Mouse (Mus musculus): ENCODE measurements around the gene Ldb3. TPM values are rescaled to one million over a fixed set of nuclear protein-coding genes. Genes with fewer than 3 reads are reported as not detected.
A peak's percentile ranks its signal among the peaks of the same experiment; 100 is the strongest.

Ldb3 gene
- polyA plus RNA-seq, 1 experiment from 2014 or later = 2.7 TPM

DNA sequence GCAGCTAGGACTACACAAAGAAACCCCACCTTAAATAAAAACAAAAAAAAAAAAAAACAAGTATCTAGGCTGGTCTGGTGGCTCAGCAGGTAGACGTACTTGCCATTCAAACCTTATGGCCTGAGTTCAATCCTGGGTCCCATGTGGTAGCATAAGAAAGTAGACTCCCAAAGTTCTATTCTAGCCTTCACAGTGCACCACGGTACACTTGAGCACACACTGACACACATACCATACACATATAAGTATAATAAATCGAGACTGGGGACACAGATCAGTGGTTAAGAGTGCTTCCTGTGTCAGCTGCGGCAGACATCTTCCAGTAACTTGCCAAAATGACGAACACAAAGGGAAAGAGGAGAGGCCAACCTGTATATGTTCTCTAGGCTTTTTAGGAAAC, 72.6 kb downstream of the Ldb3 start:
- 68% methylated on average over 5 of the region's 5 CpGs for WGBS
- H3K27ac ChIP-seq (ENCODE audit: low read depth, low read length) = no peak overlapping the region
- no peak for DNase-seq (ENCODE audit: low spot score)
- peaks cover 4% of the 10 kb centered on the region; the same call in 1 of the 2 replicates for H3K27me3 ChIP-seq (replicated peaks; ENCODE audit: control insufficient read depth, insufficient read depth, low read length)
- H3K4me1 ChIP-seq (replicated peaks; ENCODE audit: control insufficient read depth, insufficient read depth, low read length) = no peaks in the 10 kb centered on the region
- no peak for ATAC-seq (replicated peaks; ENCODE audit: low FRiP score)
- no peaks in the 10 kb centered on the region for H3K9me3 ChIP-seq (ENCODE audit: control insufficient read depth, low read length)
- H3K36me3 ChIP-seq (ENCODE audit: control insufficient read depth, insufficient read depth, low read length) = no peaks in the 10 kb centered on the region
- no peak overlapping the region for H3K4me2 ChIP-seq
- no peak overlapping the region for H3K9ac ChIP-seq (ENCODE audit: low read depth, low read length)
- no peak overlapping the region for H3K4me3 ChIP-seq (ENCODE audit: low read depth, low read length)

DNA sequence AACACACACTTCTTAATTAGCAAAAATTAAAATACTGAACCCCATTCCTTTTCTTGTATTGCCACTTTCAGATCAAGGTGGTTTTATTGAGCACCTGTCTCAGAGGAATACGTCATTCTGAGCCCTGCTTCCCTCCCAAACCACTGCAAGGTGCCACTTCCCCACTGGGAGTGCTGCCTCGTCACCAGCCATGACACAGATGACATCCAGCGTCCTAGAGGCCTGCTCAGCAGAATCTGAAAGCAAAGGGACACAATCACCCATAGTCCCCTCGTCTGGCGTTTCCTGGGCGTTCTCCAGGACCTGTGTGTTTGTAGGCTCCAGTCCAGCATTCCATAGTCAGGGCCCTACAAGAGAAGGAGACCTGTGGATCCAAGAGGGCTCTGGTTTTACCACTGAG, 74.4 kb downstream of the Ldb3 start:
- H3K9me3 ChIP-seq (ENCODE audit: control insufficient read depth, low read length) = no peaks in the 10 kb centered on the region
- H3K27ac ChIP-seq (ENCODE audit: low read depth, low read length) = no peak overlapping the region
- H3K4me1 ChIP-seq (replicated peaks; ENCODE audit: control insufficient read depth, insufficient read depth, low read length) = no peaks in the 10 kb centered on the region; the same call in 1 of the 2 replicates
- DNase-seq (ENCODE audit: low spot score) (no peak), ATAC-seq (replicated peaks; ENCODE audit: low FRiP score) (no peak)
- peaks cover 4% of the 10 kb centered on the region; the same call in 1 of the 2 replicates for H3K27me3 ChIP-seq (replicated peaks; ENCODE audit: control insufficient read depth, insufficient read depth, low read length)
- H3K4me3 ChIP-seq (ENCODE audit: low read depth, low read length) = no peak overlapping the region
- no peak overlapping the region for H3K9ac ChIP-seq (ENCODE audit: low read depth, low read length)
- no peaks in the 10 kb centered on the region for H3K36me3 ChIP-seq (ENCODE audit: control insufficient read depth, insufficient read depth, low read length)
- no peak overlapping the region for H3K4me2 ChIP-seq
- WGBS = 39% methylated on average over 6 of the region's 6 CpGs

- H3K36me3 ChIP-seq (ENCODE audit: control insufficient read depth, insufficient read depth, low read length) = no peaks in the 10 kb centered on the region
- peaks cover 13% of the 10 kb centered on the region for H3K4me1 ChIP-seq (replicated peaks; ENCODE audit: control insufficient read depth, insufficient read depth, low read length)
- no peak overlapping the region for H3K27ac ChIP-seq (ENCODE audit: low read depth, low read length)
- DNase-seq (ENCODE audit: low spot score) = no peak
- no peaks in the 10 kb centered on the region for H3K9me3 ChIP-seq (ENCODE audit: control insufficient read depth, low read length)
- H3K4me2 ChIP-seq = no peak overlapping the region
- no peak overlapping the region for H3K4me3 ChIP-seq (ENCODE audit: low read depth, low read length)
- WGBS = 75% methylated on average over 4 of the region's 4 CpGs
- no peak for ATAC-seq (replicated peaks; ENCODE audit: low FRiP score)
- H3K9ac ChIP-seq (ENCODE audit: low read depth, low read length) = no peak overlapping the region
- H3K27me3 ChIP-seq (replicated peaks; ENCODE audit: control insufficient read depth, insufficient read depth, low read length) = peaks cover 4% of the 10 kb centered on the region; the same call in 1 of the 2 replicates
Observed at GRCm38 (mm10) chr14:34512602-34513001, 75.9 kb downstream of the Ldb3 start.

DNA sequence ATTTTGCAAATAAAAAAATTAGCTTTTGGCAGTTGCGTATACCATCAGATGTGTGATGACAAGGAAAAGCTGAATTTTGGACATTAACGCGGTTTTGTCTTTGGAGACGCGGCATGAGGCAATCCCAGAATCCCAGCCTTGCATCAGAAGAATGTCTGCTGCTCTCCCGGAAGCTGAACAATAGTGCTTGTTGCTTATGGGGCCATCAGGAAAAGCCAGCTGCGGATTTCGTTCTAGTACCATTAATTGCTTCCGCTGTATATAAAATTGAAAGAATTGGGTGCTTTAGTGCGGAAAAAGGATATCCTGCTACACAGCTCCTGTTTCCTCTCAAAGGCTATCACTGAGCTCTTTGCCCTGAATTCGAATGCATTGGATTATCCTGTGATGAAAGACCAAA, 76.6 kb downstream of the Ldb3 start:
- Histone ChIP-seq H3K27me3 (replicated peaks; ENCODE audit: control insufficient read depth, insufficient read depth, low read length) (peaks cover 4% of the 10 kb centered on the region; the same call in 1 of the 2 replicates), H3K4me3 (ENCODE audit: low read depth, low read length) (no peak overlapping the region), H3K9me3 (ENCODE audit: control insufficient read depth, low read length) (no peaks in the 10 kb centered on the region), H3K9ac (ENCODE audit: low read depth, low read length) (no peak overlapping the region), H3K36me3 (ENCODE audit: control insufficient read depth, insufficient read depth, low read length) (no peaks in the 10 kb centered on the region), H3K27ac (ENCODE audit: low read depth, low read length) (no peak overlapping the region), H3K4me2 (no peak overlapping the region), H3K4me1 (replicated peaks; ENCODE audit: control insufficient read depth, insufficient read depth, low read length) (peaks cover 13% of the 10 kb centered on the region)
- DNase-seq (ENCODE audit: low spot score) (no peak), ATAC-seq (replicated peaks; ENCODE audit: low FRiP score) (no peak)
- WGBS = 67% methylated on average over 11 of the region's 11 CpGs

GRCm38 (mm10) chr14:34508842-34509439, 79.5 kb downstream of the Ldb3 start:
- H3K4me2 ChIP-seq = peak overlapping the region; percentile 1; the same call in 1 of the 2 replicates
- H3K9me3 ChIP-seq (ENCODE audit: control insufficient read depth, low read length) = no peaks in the 10 kb centered on the region
- DNase-seq (ENCODE audit: low spot score) = no peak
- no peak overlapping the region for H3K27ac ChIP-seq (ENCODE audit: low read depth, low read length)
- H3K9ac ChIP-seq (ENCODE audit: low read depth, low read length) = no peak overlapping the region
- H3K27me3 ChIP-seq (replicated peaks; ENCODE audit: control insufficient read depth, insufficient read depth, low read length) = no peaks in the 10 kb centered on the region; the same call in 1 of the 2 replicates
- H3K4me1 ChIP-seq (replicated peaks; ENCODE audit: control insufficient read depth, insufficient read depth, low read length) = peaks cover 18% of the 10 kb centered on the region
- H3K4me3 ChIP-seq (ENCODE audit: low read depth, low read length) = no peak overlapping the region
- no peak for ATAC-seq (replicated peaks; ENCODE audit: low FRiP score)
- H3K36me3 ChIP-seq (ENCODE audit: control insufficient read depth, insufficient read depth, low read length) = no peaks in the 10 kb centered on the region
- 34% methylated on average over 7 of the region's 7 CpGs for WGBS

DNA sequence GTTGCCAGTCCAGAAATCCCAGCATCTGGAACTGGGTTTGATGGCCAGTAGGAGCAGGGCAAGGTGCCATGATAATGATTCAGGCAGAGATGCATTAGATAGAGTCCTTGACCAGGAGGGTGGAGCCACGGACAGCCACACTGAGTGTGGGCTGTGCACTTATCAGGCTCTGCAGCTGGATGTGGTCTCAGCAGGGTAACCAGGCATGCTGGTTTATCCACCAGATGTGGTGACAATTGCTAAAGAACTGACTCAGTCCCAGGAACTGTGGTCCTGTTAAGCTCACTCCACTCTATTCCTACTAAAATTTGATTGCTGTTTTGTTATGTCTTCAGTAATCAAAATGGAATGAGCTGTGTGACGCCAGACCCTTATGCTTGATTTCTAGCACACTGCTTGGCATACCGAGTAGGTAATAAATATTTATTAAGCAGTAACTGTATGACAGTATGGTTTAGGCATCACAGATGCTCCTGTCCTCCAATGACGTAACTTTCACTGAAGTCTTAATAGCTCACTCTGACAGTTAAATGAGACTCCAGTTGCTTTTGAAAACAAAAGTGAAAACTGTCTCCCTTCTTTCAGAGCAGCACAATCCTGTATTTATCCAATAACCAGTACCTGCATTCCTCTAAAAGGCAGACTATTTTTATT, 80.2 kb downstream of the Ldb3 start:
- Histone ChIP-seq H3K27ac (ENCODE audit: low read depth, low read length) (no peak overlapping the region), H3K36me3 (ENCODE audit: control insufficient read depth, insufficient read depth, low read length) (no peaks in the 10 kb centered on the region), H3K27me3 (replicated peaks; ENCODE audit: control insufficient read depth, insufficient read depth, low read length) (no peaks in the 10 kb centered on the region; the same call in 1 of the 2 replicates), H3K4me3 (ENCODE audit: low read depth, low read length) (no peak overlapping the region), H3K4me1 (replicated peaks; ENCODE audit: control insufficient read depth, insufficient read depth, low read length) (peaks cover 18% of the 10 kb centered on the region), H3K4me2 (peak overlapping the region; percentile 1; the same call in 1 of the 2 replicates), H3K9ac (ENCODE audit: low read depth, low read length) (no peak overlapping the region), H3K9me3 (ENCODE audit: control insufficient read depth, low read length) (no peaks in the 10 kb centered on the region)
- 43% methylated on average over 4 of the region's 4 CpGs for WGBS
- ATAC-seq (replicated peaks; ENCODE audit: low FRiP score) (peak; percentile 85), DNase-seq (ENCODE audit: low spot score) (no peak)

- Histone ChIP-seq H3K9ac (ENCODE audit: low read depth, low read length) (no peak overlapping the region), H3K4me2 (no peak overlapping the region), H3K36me3 (ENCODE audit: control insufficient read depth, insufficient read depth, low read length) (no peaks in the 10 kb centered on the region), H3K4me3 (ENCODE audit: low read depth, low read length) (no peak overlapping the region), H3K4me1 (replicated peaks; ENCODE audit: control insufficient read depth, insufficient read depth, low read length) (peaks cover 18% of the 10 kb centered on the region), H3K27me3 (replicated peaks; ENCODE audit: control insufficient read depth, insufficient read depth, low read length) (no peaks in the 10 kb centered on the region; the same call in 1 of the 2 replicates), H3K9me3 (ENCODE audit: control insufficient read depth, low read length) (no peaks in the 10 kb centered on the region), H3K27ac (ENCODE audit: low read depth, low read length) (no peak overlapping the region)
- DNase-seq (ENCODE audit: low spot score) (no peak), ATAC-seq (replicated peaks; ENCODE audit: low FRiP score) (no peak)
- 31% methylated on average over 7 of the region's 7 CpGs for WGBS
Observed at GRCm38 (mm10) chr14:34505309-34505708, 83.2 kb downstream of the Ldb3 start.

DNA sequence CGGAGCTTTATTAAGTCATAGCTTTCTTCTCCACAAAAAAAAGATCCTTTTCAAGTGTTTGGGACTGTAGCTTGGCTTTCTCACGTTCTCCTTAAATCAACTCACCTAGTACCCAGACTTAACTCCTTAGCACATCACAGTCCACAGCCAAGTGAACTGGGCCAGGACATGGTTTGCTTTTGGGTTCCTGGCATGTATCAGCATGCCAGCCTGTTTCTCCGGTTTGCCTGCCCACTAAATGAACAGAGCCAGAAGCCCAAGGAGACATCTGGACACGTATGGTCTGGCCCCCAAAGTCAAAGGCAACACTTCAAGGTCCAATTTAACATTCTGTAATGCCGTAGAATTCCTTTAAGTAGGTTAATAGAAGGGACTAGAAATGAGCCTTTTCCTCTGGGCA, 84.1 kb downstream of the Ldb3 start:
- 90% methylated on average over 5 of the region's 5 CpGs for WGBS
- Histone ChIP-seq H3K4me3 (ENCODE audit: low read depth, low read length) (no peak overlapping the region), H3K4me1 (replicated peaks; ENCODE audit: control insufficient read depth, insufficient read depth, low read length) (peaks cover 18% of the 10 kb centered on the region), H3K27ac (ENCODE audit: low read depth, low read length) (no peak overlapping the region), H3K36me3 (ENCODE audit: control insufficient read depth, insufficient read depth, low read length) (no peaks in the 10 kb centered on the region), H3K27me3 (replicated peaks; ENCODE audit: control insufficient read depth, insufficient read depth, low read length) (no peaks in the 10 kb centered on the region; the same call in 1 of the 2 replicates), H3K4me2 (no peak overlapping the region), H3K9me3 (ENCODE audit: control insufficient read depth, low read length) (no peaks in the 10 kb centered on the region), H3K9ac (ENCODE audit: low read depth, low read length) (no peak overlapping the region)
- no peak for ATAC-seq (replicated peaks; ENCODE audit: low FRiP score)
- no peak for DNase-seq (ENCODE audit: low spot score)

DNA sequence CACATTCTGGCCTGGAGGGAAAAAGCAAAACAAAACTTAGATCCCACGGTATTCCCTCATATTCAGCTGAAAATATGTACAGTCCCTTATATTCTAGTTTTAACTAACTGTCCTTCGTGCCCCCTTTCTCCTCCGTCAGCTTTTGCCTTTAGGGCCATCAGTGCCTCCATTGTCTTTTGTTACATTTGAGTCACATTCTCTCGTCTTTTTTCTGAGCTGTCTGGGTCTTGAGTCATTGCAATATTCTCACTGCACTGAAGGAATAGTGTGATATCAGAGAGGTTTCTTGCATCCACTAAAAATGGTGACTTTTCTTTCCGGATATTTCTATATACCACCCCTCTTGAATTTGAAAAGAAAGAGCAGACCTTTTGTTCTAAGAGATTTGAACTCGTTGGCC, 84.7 kb downstream of the Ldb3 start:
- no peaks in the 10 kb centered on the region; the same call in 1 of the 2 replicates for H3K27me3 ChIP-seq (replicated peaks; ENCODE audit: control insufficient read depth, insufficient read depth, low read length)
- H3K36me3 ChIP-seq (ENCODE audit: control insufficient read depth, insufficient read depth, low read length) = no peaks in the 10 kb centered on the region
- no peaks in the 10 kb centered on the region for H3K9me3 ChIP-seq (ENCODE audit: control insufficient read depth, low read length)
- peak overlapping the region; percentile 93 for H3K4me2 ChIP-seq
- 69% methylated on average over 6 of the region's 6 CpGs for WGBS
- no peak overlapping the region; the same call in 1 of the 2 replicates for H3K4me3 ChIP-seq (ENCODE audit: low read depth, low read length)
- no peak overlapping the region for H3K9ac ChIP-seq (ENCODE audit: low read depth, low read length)
- H3K4me1 ChIP-seq (replicated peaks; ENCODE audit: control insufficient read depth, insufficient read depth, low read length) = peaks cover 15% of the 10 kb centered on the region
- DNase-seq (ENCODE audit: low spot score) (no peak), ATAC-seq (replicated peaks; ENCODE audit: low FRiP score) (no peak)
- no peak overlapping the region for H3K27ac ChIP-seq (ENCODE audit: low read depth, low read length)
